Mouse (Mus musculus): ENCODE results near the gene Spop. TPM values are rescaled to one million over a fixed set of nuclear protein-coding genes. Genes with fewer than 3 reads are reported as not detected.
A peak's percentile ranks its signal among the peaks of the same experiment; 100 is the strongest.

The Spop gene
- polyA plus RNA-seq, 1 experiment: 19.6 TPM

DNA sequence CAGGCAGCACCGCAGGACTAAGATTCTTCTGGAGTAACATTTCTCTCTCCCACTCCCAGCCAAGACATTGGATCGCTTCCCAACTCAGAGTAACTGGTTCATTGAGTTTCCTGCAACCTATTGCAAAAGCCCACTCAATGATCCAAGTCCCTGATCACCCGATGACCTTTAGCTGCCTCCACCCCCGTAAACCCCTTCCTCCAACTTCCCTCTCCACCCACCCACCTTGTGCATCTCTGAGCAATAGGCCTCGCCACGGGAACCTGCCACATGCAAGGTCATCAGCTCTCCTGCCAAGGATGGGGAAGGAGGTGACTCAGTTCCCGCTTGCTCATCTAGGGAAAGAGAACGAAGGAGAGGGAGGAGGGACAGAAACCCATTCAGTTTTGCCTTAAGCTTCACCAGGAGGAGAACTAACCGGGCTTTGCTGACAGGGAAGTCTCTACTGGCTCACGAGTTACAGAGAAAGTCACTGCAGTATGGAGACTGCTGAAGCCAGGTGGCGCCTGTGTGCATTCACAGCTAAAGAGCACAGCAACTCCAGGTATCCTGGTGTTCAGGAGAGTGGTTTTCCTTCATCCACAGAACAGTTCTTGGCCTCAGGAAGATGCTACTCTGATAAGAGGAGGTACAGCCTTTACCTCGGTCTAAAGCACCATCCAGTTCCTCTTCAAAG is 93.3 kb downstream of the Spop start:
- Histone ChIP-seq H3K27ac (ENCODE audit: control insufficient read depth, insufficient read depth, low read depth, low read length) (peak overlapping the region; percentile 55; the same call in 1 of the 2 replicates), H3K4me1 (ENCODE audit: control insufficient read depth, insufficient read depth, low read length) (peaks cover 18% of the 10 kb centered on the region), H3K27me3 (ENCODE audit: control insufficient read depth, insufficient read depth, low read length) (no peaks in the 10 kb centered on the region), H3K36me3 (ENCODE audit: control insufficient read depth, insufficient read depth, low read length) (no peaks in the 10 kb centered on the region), H3K4me3 (ENCODE audit: control insufficient read depth, low read depth, low read length) (no peak overlapping the region)
- no peak for TF ChIP-seq POLR2A (IDR thresholded peaks at IDR 0.05; ENCODE audit: control insufficient read depth, low read depth, low read length)
- no peak for TF ChIP-seq CTCF (IDR thresholded peaks at IDR 0.05; ENCODE audit: control insufficient read depth, insufficient read depth, insufficient replicate concordance, low read depth, low read length)

DNA sequence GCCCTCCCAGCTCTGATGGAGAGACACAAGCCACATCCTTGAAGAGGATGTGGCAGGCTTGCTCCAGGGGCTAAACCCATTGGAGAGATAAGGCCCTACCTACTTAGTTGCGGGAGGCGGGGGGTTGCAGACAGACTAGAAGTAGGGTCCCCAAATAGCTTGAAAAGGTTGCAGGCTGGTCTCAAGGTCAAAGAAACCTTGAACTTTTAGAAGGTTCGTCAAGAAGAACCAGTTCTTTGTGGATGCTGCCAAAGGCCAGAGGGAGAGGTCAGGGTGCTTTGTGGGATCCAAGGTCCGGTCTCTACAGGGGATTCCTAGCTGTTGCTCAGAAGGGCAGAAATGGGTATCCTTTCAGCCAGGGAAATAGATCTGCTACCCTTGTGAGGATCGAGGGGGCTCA is 93.9 kb downstream of the Spop start:
- H3K4me1 ChIP-seq (ENCODE audit: control insufficient read depth, insufficient read depth, low read length): peaks cover 18% of the 10 kb centered on the region
- no peaks in the 10 kb centered on the region for H3K36me3 ChIP-seq (ENCODE audit: control insufficient read depth, insufficient read depth, low read length)
- H3K27me3 ChIP-seq (ENCODE audit: control insufficient read depth, insufficient read depth, low read length): no peaks in the 10 kb centered on the region
- peak overlapping the region; percentile 61 for H3K27ac ChIP-seq (ENCODE audit: control insufficient read depth, insufficient read depth, low read depth, low read length)
- H3K4me3 ChIP-seq (ENCODE audit: control insufficient read depth, low read depth, low read length): no peak overlapping the region
- TF ChIP-seq POLR2A (IDR thresholded peaks at IDR 0.05; ENCODE audit: control insufficient read depth, low read depth, low read length) (no peak), CTCF (IDR thresholded peaks at IDR 0.05; ENCODE audit: control insufficient read depth, insufficient read depth, insufficient replicate concordance, low read depth, low read length) (no peak)

- Histone ChIP-seq H3K4me3 (ENCODE audit: control insufficient read depth, low read depth, low read length) (no peak overlapping the region), H3K27ac (ENCODE audit: control insufficient read depth, insufficient read depth, low read depth, low read length) (peak overlapping the region; percentile 68)
Observed at GRCm38 (mm10) chr11:95508211-95508926, 94.5 kb downstream of the Spop start.

DNA sequence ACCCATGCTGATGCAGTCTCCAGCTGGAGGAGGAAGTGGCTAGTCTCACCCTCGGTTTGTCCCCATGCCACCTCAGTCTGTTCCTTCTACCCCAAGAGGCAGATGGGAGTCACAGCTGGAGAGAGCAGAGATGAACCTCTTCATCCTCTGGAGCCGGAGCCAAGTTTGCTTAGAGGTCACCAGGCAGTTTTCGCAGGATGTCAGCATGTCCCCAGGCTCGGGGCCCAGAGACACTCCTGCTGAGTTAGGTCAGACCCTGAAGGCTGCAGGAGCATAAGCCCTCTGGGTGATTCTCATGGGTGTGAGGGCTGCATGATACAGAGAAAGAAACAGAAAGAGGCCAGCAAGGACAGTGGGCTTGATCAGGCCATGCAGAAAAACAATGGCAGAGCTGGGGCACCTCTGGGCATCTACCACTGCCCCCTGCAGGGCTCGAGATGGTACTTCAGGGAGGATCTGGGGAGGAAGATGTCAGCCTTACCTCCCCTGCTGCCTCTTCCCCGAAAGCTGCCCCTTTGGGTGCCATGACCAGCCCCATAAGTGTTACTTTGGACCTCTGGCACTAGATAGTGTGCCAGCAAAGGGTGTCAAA is 95.3 kb downstream of the Spop start:
- TF ChIP-seq POLR2A (IDR thresholded peaks at IDR 0.05; ENCODE audit: control insufficient read depth, low read depth, low read length) (no peak), CTCF (IDR thresholded peaks at IDR 0.05; ENCODE audit: control insufficient read depth, insufficient read depth, insufficient replicate concordance, low read depth, low read length) (peak; percentile 48; the same call in 1 of the 2 replicates)
- H3K27me3 ChIP-seq (ENCODE audit: control insufficient read depth, insufficient read depth, low read length): no peaks in the 10 kb centered on the region
- H3K36me3 ChIP-seq (ENCODE audit: control insufficient read depth, insufficient read depth, low read length): no peaks in the 10 kb centered on the region
- H3K27ac ChIP-seq (ENCODE audit: control insufficient read depth, insufficient read depth, low read depth, low read length): peak overlapping the region; percentile 68
- H3K4me1 ChIP-seq (ENCODE audit: control insufficient read depth, insufficient read depth, low read length): peaks cover 17% of the 10 kb centered on the region
- no peak overlapping the region for H3K4me3 ChIP-seq (ENCODE audit: control insufficient read depth, low read depth, low read length)

More at GRCm38 (mm10) chr11:95508211-95508926, 94.5 kb downstream of the Spop start:
- peaks cover 18% of the 10 kb centered on the region for H3K4me1 ChIP-seq (ENCODE audit: control insufficient read depth, insufficient read depth, low read length)
- H3K36me3 ChIP-seq (ENCODE audit: control insufficient read depth, insufficient read depth, low read length): no peaks in the 10 kb centered on the region
- no peak for TF ChIP-seq CTCF (IDR thresholded peaks at IDR 0.05; ENCODE audit: control insufficient read depth, insufficient read depth, insufficient replicate concordance, low read depth, low read length)
- no peaks in the 10 kb centered on the region for H3K27me3 ChIP-seq (ENCODE audit: control insufficient read depth, insufficient read depth, low read length)

GRCm38 (mm10) chr11:95510631-95511030 is 96.8 kb downstream of the Spop start:
- no peaks in the 10 kb centered on the region; the same call in 1 of the 2 replicates for H3K27me3 ChIP-seq (ENCODE audit: control insufficient read depth, insufficient read depth, low read length)
- H3K27ac ChIP-seq (ENCODE audit: control insufficient read depth, insufficient read depth, low read depth, low read length): no peak overlapping the region
- TF ChIP-seq POLR2A (IDR thresholded peaks at IDR 0.05; ENCODE audit: control insufficient read depth, low read depth, low read length): no peak
- no peak for TF ChIP-seq CTCF (IDR thresholded peaks at IDR 0.05; ENCODE audit: control insufficient read depth, insufficient read depth, insufficient replicate concordance, low read depth, low read length)
- no peaks in the 10 kb centered on the region for H3K36me3 ChIP-seq (ENCODE audit: control insufficient read depth, insufficient read depth, low read length)
- peaks cover 16% of the 10 kb centered on the region for H3K4me1 ChIP-seq (ENCODE audit: control insufficient read depth, insufficient read depth, low read length)
- no peak overlapping the region for H3K4me3 ChIP-seq (ENCODE audit: control insufficient read depth, low read depth, low read length)

GRCm38 (mm10) chr11:95511919-95512318 is 98.0 kb downstream of the Spop start:
- Histone ChIP-seq H3K27me3 (ENCODE audit: control insufficient read depth, insufficient read depth, low read length) (no peaks in the 10 kb centered on the region; the same call in 1 of the 2 replicates), H3K4me3 (ENCODE audit: control insufficient read depth, low read depth, low read length) (no peak overlapping the region), H3K27ac (ENCODE audit: control insufficient read depth, insufficient read depth, low read depth, low read length) (no peak overlapping the region), H3K36me3 (ENCODE audit: control insufficient read depth, insufficient read depth, low read length) (no peaks in the 10 kb centered on the region), H3K4me1 (ENCODE audit: control insufficient read depth, insufficient read depth, low read length) (peaks cover 13% of the 10 kb centered on the region)
- TF ChIP-seq POLR2A (IDR thresholded peaks at IDR 0.05; ENCODE audit: control insufficient read depth, low read depth, low read length) (no peak), CTCF (IDR thresholded peaks at IDR 0.05; ENCODE audit: control insufficient read depth, insufficient read depth, insufficient replicate concordance, low read depth, low read length) (no peak)

DNA sequence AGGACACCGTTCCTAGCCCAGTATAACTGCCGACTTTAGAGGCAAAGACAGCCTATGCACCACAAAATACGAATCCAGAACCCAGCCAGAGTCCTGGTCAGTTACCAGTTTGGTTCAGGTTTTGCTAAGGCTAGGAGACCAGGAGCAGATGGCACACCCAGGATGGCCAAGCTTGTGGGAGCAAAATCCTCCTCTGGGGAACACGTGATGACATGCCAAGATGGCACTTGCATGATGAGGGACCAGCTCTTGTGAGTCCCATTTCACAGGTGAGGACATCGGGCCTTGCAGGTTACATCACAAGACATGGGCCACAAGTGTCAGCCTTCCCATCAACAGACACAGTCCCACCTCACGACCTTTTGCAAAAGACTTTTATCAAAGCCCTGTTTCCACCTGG is 98.5 kb downstream of the Spop start:
- no peak for TF ChIP-seq CTCF (IDR thresholded peaks at IDR 0.05; ENCODE audit: control insufficient read depth, insufficient read depth, insufficient replicate concordance, low read depth, low read length)
- no peak for TF ChIP-seq POLR2A (IDR thresholded peaks at IDR 0.05; ENCODE audit: control insufficient read depth, low read depth, low read length)
- Histone ChIP-seq H3K36me3 (ENCODE audit: control insufficient read depth, insufficient read depth, low read length) (no peaks in the 10 kb centered on the region), H3K27ac (ENCODE audit: control insufficient read depth, insufficient read depth, low read depth, low read length) (no peak overlapping the region), H3K4me1 (ENCODE audit: control insufficient read depth, insufficient read depth, low read length) (peaks cover 13% of the 10 kb centered on the region), H3K4me3 (ENCODE audit: control insufficient read depth, low read depth, low read length) (no peak overlapping the region), H3K27me3 (ENCODE audit: control insufficient read depth, insufficient read depth, low read length) (no peaks in the 10 kb centered on the region; the same call in 1 of the 2 replicates)
